Mouse (Mus musculus): ENCODE measurements around the gene Rpap1. TPM values are rescaled to one million over a fixed set of nuclear protein-coding genes. Genes with fewer than 3 reads are reported as not detected.
A peak's percentile ranks its signal among the peaks of the same experiment; 100 is the strongest.
"Not testable (repeated sequence)": the region's sequence is repeated elsewhere in the genome, so short reads cannot be mapped to it uniquely, and the experiment has no call there.

Rpap1 gene
- polyA plus RNA-seq, 1 experiment = 14.6 TPM

DNA sequence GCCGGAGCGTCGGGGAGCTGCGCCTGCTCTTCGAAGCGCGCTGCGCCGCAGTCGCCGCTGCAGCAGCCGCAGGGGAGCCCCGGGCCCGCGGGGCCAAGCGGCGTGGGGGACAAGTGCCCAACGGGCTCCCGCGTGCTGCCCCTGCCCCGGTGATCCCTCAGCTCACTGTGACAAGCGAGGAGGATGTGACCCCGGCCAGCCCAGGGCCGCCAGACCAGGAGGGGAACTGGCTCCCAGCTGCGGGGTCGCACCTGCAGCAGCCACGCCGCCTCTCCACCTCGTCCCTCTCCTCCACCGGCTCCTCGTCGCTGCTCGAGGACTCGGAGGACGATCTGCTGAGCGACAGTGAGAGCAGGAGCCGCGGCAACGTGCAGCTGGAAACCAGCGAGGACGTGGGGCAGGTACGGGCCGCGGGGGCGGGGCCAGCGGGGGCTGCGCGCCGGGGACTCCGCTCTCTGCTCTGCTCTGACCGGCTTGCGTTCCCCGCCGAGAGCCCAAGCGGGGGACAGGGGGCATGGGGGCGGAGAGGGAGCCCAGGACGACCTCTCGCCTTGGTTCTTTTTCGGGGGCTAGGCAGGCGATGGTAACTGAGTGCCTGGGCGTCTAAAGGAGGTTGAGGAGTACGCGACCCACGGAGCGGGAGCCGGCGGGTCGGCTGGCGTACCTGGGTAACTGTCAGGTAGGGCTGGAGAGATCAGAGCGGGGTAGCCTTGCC lies 44.7 kb downstream of the Rpap1 start:
- DNase-seq (ENCODE audit: extremely low spot score in 1 of 2, low spot score in 1 of 2) = peak in 1 of 2 experiments; percentile 60

DNA sequence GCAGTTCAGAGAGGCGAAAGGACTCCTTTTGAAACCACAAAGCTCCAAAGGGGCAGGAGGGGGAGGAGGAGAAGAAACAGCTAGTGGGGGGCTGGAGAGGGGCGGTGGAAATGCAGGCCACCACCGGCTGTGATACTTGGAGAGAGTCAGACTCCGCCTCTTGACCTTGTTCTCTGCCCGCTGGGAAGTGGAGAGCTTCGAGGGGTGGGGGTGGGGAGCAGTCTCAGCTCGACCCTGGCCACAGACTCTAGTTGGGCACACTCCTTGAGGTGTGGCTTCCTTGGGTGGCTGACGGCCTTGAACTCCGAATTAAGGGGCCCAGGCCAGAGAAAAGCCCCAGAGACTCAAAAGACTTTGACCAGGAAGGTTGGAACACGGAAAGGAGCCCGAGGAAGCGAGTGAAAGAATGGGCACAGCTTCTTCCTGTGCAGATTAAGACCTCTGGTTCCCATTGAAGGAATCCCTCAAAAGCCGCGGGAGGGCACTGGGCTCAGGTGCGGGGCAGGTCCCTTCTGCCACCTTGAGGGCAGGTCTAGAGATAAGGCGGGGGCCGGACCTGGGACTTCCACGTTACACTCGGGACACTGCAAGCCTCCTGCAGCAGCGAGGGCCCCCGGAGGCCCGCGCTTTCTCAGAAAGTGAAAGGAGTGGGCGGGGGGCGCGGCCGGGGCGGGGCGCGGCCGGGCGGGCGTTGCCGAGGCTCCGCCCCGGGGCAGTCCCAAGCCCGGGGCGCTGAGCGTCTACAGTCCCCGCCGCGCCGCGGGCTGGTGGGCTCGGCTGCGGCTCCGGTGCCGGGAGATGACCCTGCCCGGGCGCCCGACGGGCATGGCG lies 45.5 kb downstream of the Rpap1 start, which contains the start of gene Itpka:
Gene Itpka, plus strand, starts transcription at position 757 of the 831 bp plus-strand sequence.
- peak in 1 of 2 experiments; percentile 56 for DNase-seq (ENCODE audit: extremely low spot score in 1 of 2, low spot score in 1 of 2)

DNA sequence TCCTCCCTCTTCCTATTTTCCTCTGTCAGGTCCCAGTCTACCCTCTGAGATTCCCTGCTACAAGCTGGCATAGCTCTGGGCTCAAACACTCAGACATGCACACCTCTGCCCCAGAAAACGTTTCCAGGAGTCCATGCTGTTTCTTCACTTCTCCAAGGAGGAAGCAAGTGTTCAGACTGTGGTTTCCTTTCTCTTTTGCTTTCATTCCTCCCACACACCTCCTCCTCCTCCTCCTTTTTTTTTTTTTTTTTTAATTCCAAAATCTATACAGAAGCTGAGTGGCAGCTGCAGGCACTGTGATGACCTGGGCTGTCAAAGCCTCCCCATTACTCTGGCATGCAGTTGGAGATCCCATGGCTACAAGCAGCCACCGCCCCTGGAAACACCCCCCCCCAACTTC lies 46.8 kb downstream of the Rpap1 start:
- DNase-seq (ENCODE audit: extremely low spot score in 1 of 2, low spot score in 1 of 2) = no peak

DNA sequence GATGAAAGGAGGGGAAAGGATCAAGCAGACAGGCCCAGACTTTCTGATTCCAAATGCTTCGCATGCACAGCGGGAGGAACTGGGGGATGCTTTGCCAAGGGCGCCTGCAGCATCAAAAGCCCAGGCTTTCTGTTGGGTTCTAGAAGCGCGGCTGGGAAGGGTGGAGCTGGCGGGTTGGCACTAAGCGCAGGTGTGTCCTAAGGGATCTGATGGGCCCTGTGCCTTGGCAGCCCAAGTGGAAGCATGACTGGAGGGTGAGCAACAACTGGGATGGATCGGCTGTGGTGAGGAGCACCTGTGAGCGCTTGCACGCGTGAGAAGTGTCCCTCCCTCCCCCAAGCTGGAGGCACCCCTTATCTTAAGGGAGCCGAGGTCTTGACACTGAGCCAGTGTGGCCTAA lies 50.2 kb downstream of the Rpap1 start:
- no peak for DNase-seq (ENCODE audit: extremely low spot score in 1 of 2, low spot score in 1 of 2)

DNA sequence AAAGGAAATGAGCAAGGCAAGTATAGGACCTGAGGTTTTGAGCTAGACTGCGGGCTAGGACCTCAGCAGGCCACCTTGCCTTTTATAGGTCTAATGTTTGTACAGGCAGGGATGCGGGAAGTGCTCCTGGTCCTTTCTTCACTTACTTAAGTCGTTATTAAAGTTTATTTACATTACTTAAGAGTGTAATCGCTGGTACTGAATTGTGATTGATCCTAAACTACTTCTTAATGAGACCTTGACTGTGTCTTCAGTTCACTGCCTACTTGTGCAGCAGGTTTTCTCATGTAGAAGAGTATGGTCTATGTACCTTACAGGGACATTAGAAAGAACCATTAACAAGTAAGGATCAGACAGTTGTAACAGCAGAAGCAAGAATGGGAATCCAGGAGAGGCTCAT lies 56.6 kb downstream of the Rpap1 start:
- DNase-seq (ENCODE audit: extremely low spot score in 1 of 2, low spot score in 1 of 2) = no peak

DNA sequence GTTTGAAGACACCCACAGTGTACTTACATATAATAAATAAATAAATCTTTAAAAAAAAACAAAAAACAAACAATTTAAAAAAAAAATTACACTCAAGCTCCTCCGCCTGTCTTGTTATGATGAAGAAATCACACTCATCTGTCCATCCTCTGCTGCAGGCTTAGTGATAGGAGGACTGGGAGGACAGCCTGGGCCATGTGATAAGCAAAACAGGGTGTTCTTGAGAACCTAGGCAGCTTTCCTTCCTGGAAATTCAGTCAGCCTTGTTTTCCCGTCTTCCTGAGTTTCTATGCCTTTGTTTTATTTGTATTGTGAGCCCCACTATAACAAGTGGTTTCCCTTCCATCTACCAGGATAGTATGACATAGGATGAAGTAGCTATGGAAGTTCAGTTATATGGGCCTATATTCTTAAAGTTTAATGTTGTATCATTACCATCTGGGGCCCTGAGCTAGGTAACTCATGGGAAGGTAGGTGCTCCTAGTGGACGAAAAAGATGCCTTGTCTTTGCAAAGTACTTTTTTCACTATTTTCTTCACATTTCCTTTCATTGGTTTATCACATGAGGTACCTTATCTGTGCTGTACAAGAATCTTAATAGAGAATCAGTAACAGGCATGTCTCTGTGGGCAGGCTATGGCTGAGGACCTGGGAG lies 59.4 kb downstream of the Rpap1 start:
- no peak for DNase-seq (ENCODE audit: extremely low spot score in 1 of 2, low spot score in 1 of 2)

DNA sequence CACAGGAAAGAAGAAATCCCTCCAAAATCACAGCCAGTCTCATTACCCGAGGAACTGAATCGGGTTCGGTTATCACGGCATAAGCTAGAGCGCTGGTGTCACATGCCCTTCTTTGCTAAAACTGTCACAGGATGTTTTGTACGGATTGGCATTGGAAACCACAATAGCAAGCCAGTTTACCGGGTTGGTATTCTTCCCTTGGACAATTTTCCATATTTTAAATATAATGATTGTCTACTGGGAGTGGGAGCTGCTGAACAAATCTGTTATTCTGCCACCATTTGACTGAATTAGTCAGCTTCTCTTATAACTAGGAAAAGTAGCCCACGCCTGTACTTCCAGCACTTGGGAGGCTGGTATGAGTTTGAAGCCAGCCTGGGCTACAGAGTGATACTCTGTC lies 66.3 kb downstream of the Rpap1 start:
- peak in 1 of 2 experiments; percentile 29 for DNase-seq (ENCODE audit: extremely low spot score in 1 of 2, low spot score in 1 of 2)

DNA sequence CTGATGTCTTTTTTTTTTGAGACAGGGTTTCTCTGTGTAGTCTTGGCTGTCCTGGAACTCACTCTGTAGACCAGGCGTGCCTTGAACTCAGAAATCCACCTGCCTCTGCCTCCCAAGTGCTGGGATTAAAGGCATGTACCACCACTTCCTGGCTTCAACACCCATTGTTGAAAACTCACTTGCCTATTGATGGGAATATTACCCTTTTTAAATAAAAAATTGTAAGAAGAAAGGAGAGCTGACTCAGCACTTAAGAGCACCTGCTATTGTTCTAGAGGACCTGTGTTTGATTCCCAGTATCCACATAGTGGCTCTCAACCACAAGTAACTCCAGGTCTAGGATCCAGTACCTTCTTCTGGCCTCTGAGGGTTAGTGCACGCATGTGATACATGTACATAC lies 71.5 kb downstream of the Rpap1 start:
- DNase-seq (ENCODE audit: extremely low spot score in 1 of 2, low spot score in 1 of 2) = not testable (repeated sequence)

Other genes starting within 250 kb of the Rpap1 start
- 0.82 and 1.2 TPM in 2 replicates for gene Exd1, start 239.9 kb downstream of the Rpap1 start, polyA plus RNA-seq (2012; rRNA removed)
- 113 and 117 TPM in 2 replicates for gene Chp1, start 239.8 kb downstream of the Rpap1 start, polyA plus RNA-seq (2012; rRNA removed)
- gene Nusap1, start 169.2 kb downstream of the Rpap1 start, polyA plus RNA-seq (2012; rRNA removed) = 0.76 and 0.86 TPM in 2 replicates
- gene Oip5, start 169.1 kb downstream of the Rpap1 start, polyA plus RNA-seq (2012; rRNA removed) = 1.4 and 1.7 TPM in 2 replicates
- 20.8 and 21.7 TPM in 2 replicates for gene Ndufaf1, start 124.7 kb downstream of the Rpap1 start, polyA plus RNA-seq (2012; rRNA removed)
- gene Rtf1, start 112.5 kb downstream of the Rpap1 start, polyA plus RNA-seq (2012; rRNA removed) = 41.0 and 41.8 TPM in 2 replicates
- gene Itpka, start 45.2 kb downstream of the Rpap1 start, polyA plus RNA-seq (2012; rRNA removed) = 158 and 164 TPM in 2 replicates
- 43.3 and 46.4 TPM in 2 replicates for gene Ltk, start 27.1 kb downstream of the Rpap1 start, polyA plus RNA-seq (2012; rRNA removed)
- 130 and 145 TPM in 2 replicates for gene Tyro3, start 10.2 kb upstream of the Rpap1 start, polyA plus RNA-seq (2012; rRNA removed)
- gene Mga, start 109.7 kb upstream of the Rpap1 start, polyA plus RNA-seq (2012; rRNA removed) = 16.9 and 17.3 TPM in 2 replicates
- gene Mapkbp1, start 185.2 kb upstream of the Rpap1 start, polyA plus RNA-seq (2012; rRNA removed) = 38.5 and 41.4 TPM in 2 replicates
- 3.3 and 4.1 TPM in 2 replicates for gene Jmjd7, start 239.9 kb upstream of the Rpap1 start, polyA plus RNA-seq (2012; rRNA removed)
- 2.5 and 2.9 TPM in 2 replicates for gene Gm28042, start 240.0 kb upstream of the Rpap1 start, polyA plus RNA-seq (2012; rRNA removed)
- gene Pla2g4b, start 245.9 kb upstream of the Rpap1 start, polyA plus RNA-seq (2012; rRNA removed) = 3.5 and 3.9 TPM in 2 replicates